Mouse (Mus musculus) midbrain, embryonic 10.5 days (tissue): ENCODE measurements around the gene Nol10. TPM values are rescaled to one million over a fixed set of nuclear protein-coding genes. Genes with fewer than 3 reads are reported as not detected.

Source experiments
- DNase-seq: peaks from one replicate; pipeline ENCODE4 v3.0.0-alpha.2; 2017; ENCODE audit warnings: low spot score
- H3K27ac ChIP-seq: fragments of 300-500 bp; sonication (generic); replicated peaks from 2 replicates; pipeline ENCODE4 v1.5.1; 2016; ENCODE audit warnings: mild to moderate bottlenecking
- H3K27me3 ChIP-seq: fragments of 300-500 bp; sonication (generic); 2 replicates; pipeline ENCODE4 v1.6.1; 2016; ENCODE audit warnings: low read depth, mild to moderate bottlenecking; ENCODE audit not compliant: poor library complexity, severe bottlenecking
- H3K36me3 ChIP-seq: fragments of 300-500 bp; sonication (generic); 2 replicates; pipeline ENCODE4 v1.6.1; 2016; ENCODE audit warnings: mild to moderate bottlenecking, moderate library complexity
- H3K4me1 ChIP-seq: fragments of 300-500 bp; sonication (generic); 2 replicates; pipeline ENCODE4 v1.6.1; 2016
- H3K4me3 ChIP-seq: fragments of 300-500 bp; sonication (generic); 2 replicates; pipeline ENCODE4 v1.5.1; 2016; ENCODE audit warnings: mild to moderate bottlenecking, moderate library complexity
- H3K9me3 ChIP-seq: fragments of 300-500 bp; sonication (generic); replicated peaks from 2 replicates; pipeline ENCODE4 v1.6.1; 2016; ENCODE audit warnings: mild to moderate bottlenecking
- WGBS: fragments of 180-500 bp; shearing (Covaris S2); methylation state at CpG from one replicate; pipeline ENCODE4 v1.1.7; 2016; 5-methylcytosine and 5-hydroxymethylcytosine counted together
- polyA plus RNA-seq: library from polyadenylated mRNA; unstranded; fragments of >200 nt; fragmentation: Nextera tagmentation; extraction: Ambion mirVana; gene quantifications from 2 replicates; pipeline ENCODE4 v1.2.1, GENCODE M21; 2016

Gene Nol10
- polyA plus RNA-seq, 1 experiment from 2014 or later = 37.1 TPM

GRCm38 (mm10) chr12:17397150-17397549, 48.9 kb downstream of the Nol10 start:
- DNase-seq = no peak
- H3K4me3 ChIP-seq = no peak overlapping the region
- H3K27ac ChIP-seq = no peak overlapping the region
- no peaks in the 10 kb centered on the region for H3K4me1 ChIP-seq
- H3K36me3 ChIP-seq = peaks cover 45% of the 10 kb centered on the region
- 86% methylated on average over 2 of the region's 2 CpGs for WGBS
- H3K27me3 ChIP-seq = no peaks in the 10 kb centered on the region
- no peaks in the 10 kb centered on the region for H3K9me3 ChIP-seq

- WGBS = 91% methylated on average over 1 of the region's 1 CpGs
Observed at GRCm38 (mm10) chr12:17401419-17401818, 53.2 kb downstream of the Nol10 start.

GRCm38 (mm10) chr12:17402116-17402515, 53.9 kb downstream of the Nol10 start:
- H3K36me3 ChIP-seq = peaks cover 65% of the 10 kb centered on the region
- H3K27ac ChIP-seq = no peak overlapping the region
- DNase-seq = no peak
- H3K27me3 ChIP-seq = no peaks in the 10 kb centered on the region
- no peaks in the 10 kb centered on the region for H3K9me3 ChIP-seq
- H3K4me1 ChIP-seq = no peaks in the 10 kb centered on the region
- H3K4me3 ChIP-seq = no peak overlapping the region
- 86% methylated on average over 3 of the region's 3 CpGs for WGBS

More at GRCm38 (mm10) chr12:17401419-17401818, 53.2 kb downstream of the Nol10 start:
- H3K27ac ChIP-seq = no peak overlapping the region
- no peaks in the 10 kb centered on the region for H3K4me1 ChIP-seq
- H3K9me3 ChIP-seq = no peaks in the 10 kb centered on the region
- no peaks in the 10 kb centered on the region for H3K27me3 ChIP-seq
- DNase-seq = no peak
- peaks cover 59% of the 10 kb centered on the region for H3K36me3 ChIP-seq
- H3K4me3 ChIP-seq = no peak overlapping the region

- H3K27me3 ChIP-seq = no peaks in the 10 kb centered on the region
- no peak for DNase-seq
- no peak overlapping the region for H3K4me3 ChIP-seq
- no peak overlapping the region for H3K27ac ChIP-seq
- H3K36me3 ChIP-seq = peaks cover 81% of the 10 kb centered on the region
- no peaks in the 10 kb centered on the region for H3K4me1 ChIP-seq
- WGBS = 90% methylated on average over 4 of the region's 4 CpGs
- H3K9me3 ChIP-seq = no peaks in the 10 kb centered on the region
Observed at GRCm38 (mm10) chr12:17403998-17404397, 55.7 kb downstream of the Nol10 start.

- Histone ChIP-seq H3K9me3 (no peaks in the 10 kb centered on the region), H3K27ac (no peak overlapping the region), H3K4me3 (no peak overlapping the region), H3K36me3 (peaks cover 84% of the 10 kb centered on the region), H3K27me3 (no peaks in the 10 kb centered on the region), H3K4me1 (no peaks in the 10 kb centered on the region)
- DNase-seq = no peak
- WGBS = 97% methylated on average over 4 of the region's 4 CpGs
Observed at GRCm38 (mm10) chr12:17406825-17407224, 58.6 kb downstream of the Nol10 start.

- 96% methylated on average over 7 of the region's 7 CpGs for WGBS
- DNase-seq = no peak
- Histone ChIP-seq H3K27me3 (no peaks in the 10 kb centered on the region), H3K9me3 (no peaks in the 10 kb centered on the region), H3K36me3 (peaks cover 74% of the 10 kb centered on the region), H3K4me1 (no peaks in the 10 kb centered on the region), H3K27ac (no peak overlapping the region), H3K4me3 (no peak overlapping the region)
Observed at GRCm38 (mm10) chr12:17408312-17408711, 60.1 kb downstream of the Nol10 start.

GRCm38 (mm10) chr12:17411242-17411641, 63.0 kb downstream of the Nol10 start:
- Histone ChIP-seq H3K9me3 (no peaks in the 10 kb centered on the region), H3K4me3 (no peak overlapping the region), H3K27me3 (no peaks in the 10 kb centered on the region), H3K36me3 (peaks cover 60% of the 10 kb centered on the region), H3K4me1 (no peaks in the 10 kb centered on the region), H3K27ac (no peak overlapping the region)
- 93% methylated on average over 2 of the region's 2 CpGs for WGBS
- DNase-seq = no peak

- H3K4me1 ChIP-seq = no peaks in the 10 kb centered on the region
- H3K9me3 ChIP-seq = no peaks in the 10 kb centered on the region
- H3K27ac ChIP-seq = no peak overlapping the region
- 85% methylated on average over 12 of the region's 12 CpGs for WGBS
- no peaks in the 10 kb centered on the region for H3K27me3 ChIP-seq
- H3K4me3 ChIP-seq = no peak overlapping the region
- H3K36me3 ChIP-seq = peaks cover 60% of the 10 kb centered on the region
- no peak for DNase-seq
Observed at GRCm38 (mm10) chr12:17411797-17412526, 63.7 kb downstream of the Nol10 start.

- H3K27ac ChIP-seq = no peak overlapping the region
- peaks cover 64% of the 10 kb centered on the region for H3K36me3 ChIP-seq
- no peaks in the 10 kb centered on the region for H3K27me3 ChIP-seq
- no peaks in the 10 kb centered on the region for H3K9me3 ChIP-seq
- no peak overlapping the region for H3K4me3 ChIP-seq
- H3K4me1 ChIP-seq = no peaks in the 10 kb centered on the region
- DNase-seq = no peak
- 90% methylated on average over 7 of the region's 7 CpGs for WGBS
Observed at GRCm38 (mm10) chr12:17414734-17415133, 66.5 kb downstream of the Nol10 start.

- peaks cover 92% of the 10 kb centered on the region for H3K36me3 ChIP-seq
Observed at GRCm38 (mm10) chr12:17420168-17420810, 72.0 kb downstream of the Nol10 start.

GRCm38 (mm10) chr12:17425254-17426169, 77.3 kb downstream of the Nol10 start:
- 91% methylated on average over 11 of the region's 11 CpGs for WGBS
- Histone ChIP-seq H3K4me1 (no peaks in the 10 kb centered on the region), H3K9me3 (no peaks in the 10 kb centered on the region), H3K4me3 (no peak overlapping the region), H3K36me3 (peaks cover 95% of the 10 kb centered on the region), H3K27me3 (no peaks in the 10 kb centered on the region), H3K27ac (no peak overlapping the region)
- DNase-seq = no peak

More at GRCm38 (mm10) chr12:17420168-17420810, 72.0 kb downstream of the Nol10 start:
- Histone ChIP-seq H3K27ac (no peak overlapping the region), H3K9me3 (no peaks in the 10 kb centered on the region), H3K27me3 (no peaks in the 10 kb centered on the region), H3K4me3 (no peak overlapping the region), H3K4me1 (no peaks in the 10 kb centered on the region)
- DNase-seq = no peak
- WGBS = 56% methylated on average over 3 of the region's 3 CpGs

- 91% methylated on average over 3 of the region's 3 CpGs for WGBS
- no peaks in the 10 kb centered on the region for H3K9me3 ChIP-seq
- no peaks in the 10 kb centered on the region for H3K4me1 ChIP-seq
- no peak for DNase-seq
- H3K27me3 ChIP-seq = no peaks in the 10 kb centered on the region
- H3K36me3 ChIP-seq = peaks cover 95% of the 10 kb centered on the region
- no peak overlapping the region for H3K4me3 ChIP-seq
- no peak overlapping the region for H3K27ac ChIP-seq
Observed at GRCm38 (mm10) chr12:17426735-17427134, 78.5 kb downstream of the Nol10 start.
